Mouse (Mus musculus) lung, adult 2 months (tissue): Measurements from ENCODE around the gene Ergic3.

Experiments
- CTCF ChIP-seq: fragments of 200-500 bp; IDR thresholded peaks from 2 replicates; pipeline ENCODE4 v1.5.1; 2011; ENCODE audit warnings: mild to moderate bottlenecking, low read length, control low read depth; ENCODE audit not compliant: insufficient read depth
- POLR2A ChIP-seq: fragments of 200-500 bp; IDR thresholded peaks from 2 replicates; pipeline ENCODE4 v1.6.1; 2011; ENCODE audit warnings: low read depth, mild to moderate bottlenecking, control low read depth, low read length, borderline replicate concordance; ENCODE audit errors: extremely low read depth

GRCm38 (mm10) chr2:155974087-155974731 lies 33.6 kb upstream of the Ergic3 start:
- TF ChIP-seq CTCF (no peak), POLR2A (no peak)
